Mouse (Mus musculus): ENCODE results near the gene Dpp6. TPM values are rescaled to one million over a fixed set of nuclear protein-coding genes. Genes with fewer than 3 reads are reported as not detected.

Dpp6 gene
- polyA plus RNA-seq, 1 experiment from 2014 or later: 10.0 TPM

DNA sequence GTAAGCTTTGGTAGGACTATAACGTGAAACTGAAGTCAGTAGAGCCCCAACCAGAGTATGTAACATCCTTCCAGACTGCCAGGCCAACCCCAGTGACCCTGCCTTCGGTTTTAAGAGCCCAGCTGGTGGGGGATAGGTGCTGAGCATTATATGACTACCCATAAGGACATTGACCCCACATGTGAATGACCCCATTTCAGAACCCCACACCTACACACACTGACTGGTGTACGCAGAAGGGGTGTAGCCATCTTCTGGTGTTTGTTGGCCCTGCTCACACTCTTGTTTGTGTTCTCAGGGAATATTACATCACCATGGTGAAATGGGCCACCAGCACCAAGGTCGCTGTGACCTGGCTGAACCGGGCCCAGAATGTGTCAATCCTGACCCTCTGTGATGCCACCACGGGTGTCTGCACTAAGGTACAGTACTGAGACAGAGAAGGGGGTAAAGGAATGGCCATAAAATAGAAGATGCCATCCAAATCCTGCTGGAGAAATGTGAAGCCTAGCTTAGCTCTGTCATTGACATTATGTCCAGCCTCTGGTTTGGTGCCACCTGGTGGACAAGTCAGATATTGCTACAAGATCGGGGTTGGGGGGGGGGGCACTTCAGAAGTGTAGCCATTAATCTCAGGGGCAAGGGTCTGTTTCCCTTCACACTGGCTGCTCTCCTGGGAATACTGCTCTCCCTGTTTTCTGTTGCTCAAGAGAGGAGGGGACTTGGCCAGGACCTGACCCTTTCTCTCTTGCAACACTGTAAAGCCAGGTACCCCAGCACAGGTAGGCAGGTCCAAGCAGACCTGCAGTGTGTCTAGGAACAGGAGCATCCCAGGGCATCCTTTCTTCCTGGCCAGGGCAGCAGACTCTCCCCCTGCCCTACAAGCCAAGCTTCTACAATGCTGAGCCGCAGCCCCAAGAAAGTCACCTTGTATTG, 835.1 kb downstream of the Dpp6 start:
- WGBS: 54% methylated on average over 8 of the region's 8 CpGs
- DNase-seq (ENCODE audit: low spot score): peak; percentile 63
- ATAC-seq (ENCODE audit: insufficient read depth, low FRiP score, low TSS enrichment): no peak
- no peak overlapping the region for H3K9ac ChIP-seq (ENCODE audit: low read length)
- H3K9me3 ChIP-seq (ENCODE audit: control insufficient read depth, low read length): no peaks in the 10 kb centered on the region
- H3K4me1 ChIP-seq (ENCODE audit: control insufficient read depth, insufficient read depth, low read length): no peaks in the 10 kb centered on the region
- no peak overlapping the region for H3K4me3 ChIP-seq (ENCODE audit: low read depth, low read length)
- H3K27ac ChIP-seq (ENCODE audit: low read depth, low read length): no peak overlapping the region
- no peaks in the 10 kb centered on the region for H3K36me3 ChIP-seq (ENCODE audit: control insufficient read depth, insufficient read depth, low read length)
- H3K4me2 ChIP-seq (ENCODE audit: low read depth): no peak overlapping the region
- no peaks in the 10 kb centered on the region for H3K27me3 ChIP-seq (ENCODE audit: control insufficient read depth, insufficient read depth, low read length)

DNA sequence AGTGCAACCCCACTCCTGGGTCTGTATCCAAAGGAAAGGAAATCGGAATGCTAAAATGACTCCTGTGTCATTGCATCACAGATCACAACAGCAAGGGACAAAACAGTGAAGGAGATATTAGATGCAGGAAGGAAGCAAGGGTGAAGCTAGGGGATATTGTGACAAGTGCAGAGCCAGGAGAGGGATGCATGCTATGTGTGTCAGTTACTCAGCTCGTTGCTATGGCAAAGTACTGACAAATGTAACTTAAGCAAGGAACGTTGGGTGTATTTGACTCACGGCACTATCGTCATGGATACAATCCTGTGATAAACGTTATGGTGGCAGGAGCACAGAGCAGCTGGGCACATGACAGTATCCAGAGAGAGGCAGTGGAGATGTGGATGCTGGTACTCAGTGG, 839.1 kb downstream of the Dpp6 start:
- ATAC-seq (ENCODE audit: insufficient read depth, low FRiP score, low TSS enrichment): no peak
- Histone ChIP-seq H3K4me2 (ENCODE audit: low read depth) (no peak overlapping the region), H3K9me3 (ENCODE audit: control insufficient read depth, low read length) (no peaks in the 10 kb centered on the region), H3K27ac (ENCODE audit: low read depth, low read length) (no peak overlapping the region), H3K27me3 (ENCODE audit: control insufficient read depth, insufficient read depth, low read length) (no peaks in the 10 kb centered on the region), H3K4me3 (ENCODE audit: low read depth, low read length) (no peak overlapping the region), H3K9ac (ENCODE audit: low read length) (no peak overlapping the region), H3K4me1 (ENCODE audit: control insufficient read depth, insufficient read depth, low read length) (no peaks in the 10 kb centered on the region), H3K36me3 (ENCODE audit: control insufficient read depth, insufficient read depth, low read length) (no peaks in the 10 kb centered on the region)
- WGBS: 66% methylated on average over 6 of the region's 6 CpGs
- no peak for DNase-seq (ENCODE audit: low spot score)

DNA sequence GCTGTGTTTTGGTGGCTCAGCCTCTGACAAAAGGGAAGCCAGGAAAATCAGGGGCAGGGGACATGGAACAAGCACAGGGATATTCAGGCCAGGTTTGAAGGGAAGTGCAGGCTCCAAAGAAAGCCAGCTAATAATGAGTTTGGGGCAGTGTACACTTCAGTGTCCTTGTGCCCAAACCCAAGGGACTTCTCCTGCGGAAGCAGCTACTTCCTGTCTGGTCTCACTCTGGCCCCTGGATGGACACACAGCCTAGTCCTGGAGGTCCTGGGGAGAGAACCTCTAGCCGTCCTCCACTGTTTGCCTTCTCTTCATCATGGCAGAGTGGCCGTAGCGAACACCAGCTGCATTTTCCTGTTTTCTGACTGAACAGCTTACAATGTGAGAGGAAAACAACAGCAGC, 840.7 kb downstream of the Dpp6 start:
- H3K4me3 ChIP-seq (ENCODE audit: low read depth, low read length): no peak overlapping the region
- no peaks in the 10 kb centered on the region for H3K27me3 ChIP-seq (ENCODE audit: control insufficient read depth, insufficient read depth, low read length)

DNA sequence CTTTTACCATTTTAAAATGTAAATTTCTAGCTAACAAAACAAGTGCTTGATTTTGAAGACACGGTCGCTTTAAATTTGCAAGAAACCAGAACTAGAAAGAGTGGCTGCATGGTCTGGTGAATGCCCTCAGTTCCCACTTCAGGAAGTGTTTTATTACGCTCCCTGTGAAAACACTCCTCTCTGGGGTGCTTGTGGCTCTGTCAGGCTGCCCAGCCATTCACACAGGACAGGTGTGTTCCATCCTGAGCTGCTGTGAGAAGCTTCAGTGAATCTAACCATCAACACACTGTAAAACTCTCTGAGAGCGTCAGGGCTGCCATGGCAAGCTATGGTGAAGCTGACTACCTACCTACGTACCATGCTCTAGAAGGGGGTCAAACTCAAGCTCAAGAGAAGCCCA, 841.2 kb downstream of the Dpp6 start:
- no peak for ATAC-seq (ENCODE audit: insufficient read depth, low FRiP score, low TSS enrichment)
- H3K4me1 ChIP-seq (ENCODE audit: control insufficient read depth, insufficient read depth, low read length): no peaks in the 10 kb centered on the region
- no peak overlapping the region for H3K4me2 ChIP-seq (ENCODE audit: low read depth)
- WGBS: 59% methylated on average over 5 of the region's 5 CpGs
- no peaks in the 10 kb centered on the region for H3K36me3 ChIP-seq (ENCODE audit: control insufficient read depth, insufficient read depth, low read length)
- H3K27me3 ChIP-seq (ENCODE audit: control insufficient read depth, insufficient read depth, low read length): no peaks in the 10 kb centered on the region
- no peak overlapping the region for H3K27ac ChIP-seq (ENCODE audit: low read depth, low read length)
- no peak overlapping the region for H3K4me3 ChIP-seq (ENCODE audit: low read depth, low read length)
- no peak overlapping the region for H3K9ac ChIP-seq (ENCODE audit: low read length)
- no peaks in the 10 kb centered on the region for H3K9me3 ChIP-seq (ENCODE audit: control insufficient read depth, low read length)
- DNase-seq (ENCODE audit: low spot score): no peak

More for the DNA sequence above, 840.7 kb downstream of the Dpp6 start:
- 50% methylated on average over 4 of the region's 4 CpGs for WGBS
- H3K9ac ChIP-seq (ENCODE audit: low read length): no peak overlapping the region
- DNase-seq (ENCODE audit: low spot score) (no peak), ATAC-seq (ENCODE audit: insufficient read depth, low FRiP score, low TSS enrichment) (no peak)
- H3K36me3 ChIP-seq (ENCODE audit: control insufficient read depth, insufficient read depth, low read length): no peaks in the 10 kb centered on the region
- H3K27ac ChIP-seq (ENCODE audit: low read depth, low read length): no peak overlapping the region
- no peak overlapping the region for H3K4me2 ChIP-seq (ENCODE audit: low read depth)
- no peaks in the 10 kb centered on the region for H3K4me1 ChIP-seq (ENCODE audit: control insufficient read depth, insufficient read depth, low read length)
- no peaks in the 10 kb centered on the region for H3K9me3 ChIP-seq (ENCODE audit: control insufficient read depth, low read length)

DNA sequence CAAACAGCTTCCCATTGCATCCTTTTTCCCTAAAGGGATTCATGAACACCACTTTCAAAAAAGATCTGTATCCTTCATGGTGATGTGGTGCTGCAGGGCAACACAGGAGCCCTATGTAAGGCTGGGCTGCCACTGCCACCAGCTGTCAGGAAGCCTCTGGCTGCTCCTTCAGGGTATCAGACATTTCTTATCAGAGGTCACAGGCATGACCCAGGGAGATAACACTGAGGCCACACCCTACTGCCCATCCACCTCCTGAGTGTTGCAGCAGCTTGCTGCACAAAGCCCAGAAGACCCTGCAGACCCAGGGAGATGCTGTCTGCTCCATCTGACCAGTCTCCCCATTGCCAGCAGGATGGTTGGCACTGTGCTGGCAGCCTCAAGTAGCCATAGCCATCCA, 841.6 kb downstream of the Dpp6 start:
- Histone ChIP-seq H3K4me2 (ENCODE audit: low read depth) (no peak overlapping the region), H3K36me3 (ENCODE audit: control insufficient read depth, insufficient read depth, low read length) (no peaks in the 10 kb centered on the region), H3K27me3 (ENCODE audit: control insufficient read depth, insufficient read depth, low read length) (no peaks in the 10 kb centered on the region), H3K4me1 (ENCODE audit: control insufficient read depth, insufficient read depth, low read length) (no peaks in the 10 kb centered on the region), H3K9me3 (ENCODE audit: control insufficient read depth, low read length) (no peaks in the 10 kb centered on the region), H3K9ac (ENCODE audit: low read length) (no peak overlapping the region), H3K4me3 (ENCODE audit: low read depth, low read length) (no peak overlapping the region), H3K27ac (ENCODE audit: low read depth, low read length) (no peak overlapping the region)
- DNase-seq (ENCODE audit: low spot score): no peak
- ATAC-seq (ENCODE audit: insufficient read depth, low FRiP score, low TSS enrichment): no peak

DNA sequence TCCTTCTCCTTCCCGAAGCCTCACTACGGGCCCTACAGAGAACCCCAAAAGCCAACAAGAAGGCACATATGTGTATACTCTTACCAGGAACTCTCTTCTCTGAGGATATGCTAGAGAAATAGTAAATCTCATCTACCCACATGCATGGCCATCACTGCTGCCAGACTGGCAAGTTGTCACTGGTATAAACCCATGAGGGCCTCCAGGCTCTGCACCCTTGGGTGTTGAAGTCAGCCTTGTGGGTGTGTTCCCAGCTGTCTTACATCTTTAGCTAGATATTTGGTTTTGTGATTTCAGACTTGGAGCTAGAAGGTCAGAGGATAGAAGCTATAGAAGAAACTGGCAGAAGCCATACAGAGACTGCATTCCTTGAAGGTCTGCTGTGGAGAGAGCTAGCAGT, 842.0 kb downstream of the Dpp6 start:
- H3K4me2 ChIP-seq (ENCODE audit: low read depth): no peak overlapping the region
- no peak for DNase-seq (ENCODE audit: low spot score)
- no peaks in the 10 kb centered on the region for H3K9me3 ChIP-seq (ENCODE audit: control insufficient read depth, low read length)
- H3K9ac ChIP-seq (ENCODE audit: low read length): no peak overlapping the region
- 97% methylated on average over 2 of the region's 2 CpGs for WGBS
- H3K36me3 ChIP-seq (ENCODE audit: control insufficient read depth, insufficient read depth, low read length): no peaks in the 10 kb centered on the region
- no peak overlapping the region for H3K4me3 ChIP-seq (ENCODE audit: low read depth, low read length)
- H3K27ac ChIP-seq (ENCODE audit: low read depth, low read length): no peak overlapping the region
- H3K4me1 ChIP-seq (ENCODE audit: control insufficient read depth, insufficient read depth, low read length): no peaks in the 10 kb centered on the region
- ATAC-seq (ENCODE audit: insufficient read depth, low FRiP score, low TSS enrichment): no peak
- H3K27me3 ChIP-seq (ENCODE audit: control insufficient read depth, insufficient read depth, low read length): no peaks in the 10 kb centered on the region

DNA sequence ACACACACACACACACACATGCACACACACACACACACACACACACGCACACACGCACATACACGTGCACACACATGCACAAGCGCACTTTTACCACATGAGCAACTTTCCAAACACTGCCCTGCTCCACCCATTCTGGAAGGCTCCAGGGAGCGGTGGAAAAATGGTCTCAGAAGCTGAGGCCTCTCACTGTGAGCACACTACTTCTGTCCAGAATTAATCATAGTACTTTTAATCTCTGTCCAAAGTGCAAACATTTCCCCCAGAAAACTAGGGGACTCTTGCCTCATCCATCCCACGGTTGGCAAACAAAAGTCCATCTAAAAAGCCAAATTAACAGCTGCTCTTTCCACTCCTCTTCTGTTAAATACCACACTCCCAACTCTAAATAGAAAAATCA, 842.8 kb downstream of the Dpp6 start:
- Histone ChIP-seq H3K9ac (ENCODE audit: low read length) (no peak overlapping the region), H3K4me2 (ENCODE audit: low read depth) (no peak overlapping the region), H3K27ac (ENCODE audit: low read depth, low read length) (no peak overlapping the region), H3K9me3 (ENCODE audit: control insufficient read depth, low read length) (no peaks in the 10 kb centered on the region), H3K4me1 (ENCODE audit: control insufficient read depth, insufficient read depth, low read length) (no peaks in the 10 kb centered on the region), H3K36me3 (ENCODE audit: control insufficient read depth, insufficient read depth, low read length) (no peaks in the 10 kb centered on the region), H3K27me3 (ENCODE audit: control insufficient read depth, insufficient read depth, low read length) (no peaks in the 10 kb centered on the region), H3K4me3 (ENCODE audit: low read depth, low read length) (no peak overlapping the region)
- 89% methylated on average over 6 of the region's 6 CpGs for WGBS
- ATAC-seq (ENCODE audit: insufficient read depth, low FRiP score, low TSS enrichment) (no peak), DNase-seq (ENCODE audit: low spot score) (no peak)

DNA sequence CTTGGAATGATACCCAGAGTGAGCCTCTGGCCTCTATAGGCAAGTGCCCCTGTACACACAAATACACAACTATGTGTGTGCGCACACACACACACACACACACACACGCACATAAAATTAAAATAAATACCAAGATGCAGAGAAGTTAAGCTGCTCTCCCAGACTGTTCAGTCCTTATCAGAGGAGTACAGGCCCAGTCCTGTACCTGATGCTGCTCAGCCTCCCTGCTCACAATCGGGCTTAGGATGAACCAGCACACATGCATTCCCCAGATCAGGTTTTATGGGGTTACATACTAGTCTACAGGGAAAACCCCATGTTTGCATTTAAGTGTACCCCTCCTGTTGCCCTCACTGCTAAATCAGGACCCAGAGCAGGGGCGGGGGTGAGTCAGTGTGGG, 847.1 kb downstream of the Dpp6 start:
- Histone ChIP-seq H3K9ac (ENCODE audit: low read length) (no peak overlapping the region), H3K9me3 (ENCODE audit: control insufficient read depth, low read length) (no peaks in the 10 kb centered on the region), H3K36me3 (ENCODE audit: control insufficient read depth, insufficient read depth, low read length) (no peaks in the 10 kb centered on the region), H3K4me2 (ENCODE audit: low read depth) (no peak overlapping the region), H3K4me1 (ENCODE audit: control insufficient read depth, insufficient read depth, low read length) (no peaks in the 10 kb centered on the region), H3K27ac (ENCODE audit: low read depth, low read length) (no peak overlapping the region), H3K4me3 (ENCODE audit: low read depth, low read length) (no peak overlapping the region), H3K27me3 (ENCODE audit: control insufficient read depth, insufficient read depth, low read length) (no peaks in the 10 kb centered on the region)
- WGBS: 89% methylated on average over 4 of the region's 4 CpGs
- no peak for ATAC-seq (ENCODE audit: insufficient read depth, low FRiP score, low TSS enrichment)
- DNase-seq (ENCODE audit: low spot score): no peak

DNA sequence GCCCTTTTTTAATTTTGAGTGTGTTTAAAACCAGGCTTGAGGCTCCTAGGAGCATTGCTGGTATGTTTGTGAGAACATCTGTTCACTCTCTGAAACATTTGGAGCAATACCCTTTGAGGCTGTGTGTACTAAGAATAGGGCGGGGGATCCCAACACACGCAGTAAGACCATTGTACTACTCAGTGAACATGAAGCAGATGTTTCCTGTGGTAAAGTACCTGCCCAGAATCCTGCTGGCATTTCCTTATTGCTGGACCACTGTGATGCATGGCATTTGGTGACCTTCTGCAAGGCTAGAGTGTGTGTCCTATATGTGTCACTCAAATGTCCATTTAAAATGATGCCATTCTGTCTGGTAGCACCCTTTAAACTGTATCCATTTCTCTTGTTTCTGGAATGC, 854.5 kb downstream of the Dpp6 start:
- H3K9me3 ChIP-seq (ENCODE audit: control insufficient read depth, low read length): no peaks in the 10 kb centered on the region
- H3K4me2 ChIP-seq (ENCODE audit: low read depth): no peak overlapping the region
- H3K4me3 ChIP-seq (ENCODE audit: low read depth, low read length): no peak overlapping the region
- WGBS: 81% methylated on average over 2 of the region's 2 CpGs
- H3K27me3 ChIP-seq (ENCODE audit: control insufficient read depth, insufficient read depth, low read length): no peaks in the 10 kb centered on the region
- H3K9ac ChIP-seq (ENCODE audit: low read length): no peak overlapping the region
- no peaks in the 10 kb centered on the region for H3K4me1 ChIP-seq (ENCODE audit: control insufficient read depth, insufficient read depth, low read length)
- H3K27ac ChIP-seq (ENCODE audit: low read depth, low read length): no peak overlapping the region
- no peaks in the 10 kb centered on the region for H3K36me3 ChIP-seq (ENCODE audit: control insufficient read depth, insufficient read depth, low read length)
- ATAC-seq (ENCODE audit: insufficient read depth, low FRiP score, low TSS enrichment) (no peak), DNase-seq (ENCODE audit: low spot score) (no peak)
